Mouse (Mus musculus): Measurements from ENCODE around the gene Robo2. TPM values are rescaled to one million over a fixed set of nuclear protein-coding genes. Genes with fewer than 3 reads are reported as not detected.

Gene Robo2
- polyA plus RNA-seq, 1 experiment from 2014 or later: 25.8 TPM

DNA sequence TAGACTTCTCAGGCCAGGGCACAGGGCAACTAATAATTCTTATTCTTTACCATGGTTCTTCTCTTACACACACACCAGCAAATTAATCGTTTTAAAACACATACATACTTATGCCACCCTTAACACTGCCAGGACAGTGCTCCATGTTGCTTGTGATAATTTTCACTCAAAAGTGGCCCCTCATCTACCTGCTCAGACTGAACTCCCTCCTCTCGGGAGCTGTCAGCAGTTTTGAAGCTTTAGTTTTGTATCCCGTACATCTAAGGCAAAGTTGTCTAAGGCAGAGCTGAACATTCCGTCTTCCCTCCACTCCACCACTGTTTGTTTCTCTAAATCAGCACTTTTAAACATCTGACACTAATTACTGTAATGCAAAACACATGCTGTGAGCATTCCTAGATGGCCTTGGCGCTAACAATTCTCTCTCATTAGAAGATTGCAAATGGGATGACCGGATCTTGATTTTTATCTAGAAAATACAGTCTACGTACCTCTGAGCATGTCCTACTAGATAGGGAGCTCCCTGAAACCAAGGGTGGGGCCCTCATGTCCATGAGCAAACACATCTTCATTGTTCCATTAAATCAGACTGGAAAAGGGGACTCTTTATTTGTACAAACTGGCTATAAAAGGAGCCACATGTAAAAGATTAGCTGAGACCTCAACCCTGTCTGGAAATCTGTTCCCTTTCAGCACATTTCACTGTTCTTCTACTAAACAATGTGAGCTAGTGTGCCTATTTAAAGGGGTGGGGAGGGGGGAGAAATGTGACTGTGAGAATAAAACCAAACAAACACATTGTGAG is 318.4 kb downstream of the Robo2 start:
- WGBS: 34% methylated on average over 7 of the region's 7 CpGs
- Histone ChIP-seq H3K36me3 (replicated peaks) (no peaks in the 10 kb centered on the region), H3K4me1 (peaks cover 19% of the 10 kb centered on the region), H3K9me3 (no peaks in the 10 kb centered on the region), H3K27me3 (replicated peaks; ENCODE audit: low read depth, poor library complexity, severe bottlenecking) (no peaks in the 10 kb centered on the region), H3K4me3 (no peak overlapping the region), H3K27ac (replicated peaks) (peak overlapping the region; percentile 79)
- DNase-seq (ENCODE audit: low spot score): peak; percentile 55

DNA sequence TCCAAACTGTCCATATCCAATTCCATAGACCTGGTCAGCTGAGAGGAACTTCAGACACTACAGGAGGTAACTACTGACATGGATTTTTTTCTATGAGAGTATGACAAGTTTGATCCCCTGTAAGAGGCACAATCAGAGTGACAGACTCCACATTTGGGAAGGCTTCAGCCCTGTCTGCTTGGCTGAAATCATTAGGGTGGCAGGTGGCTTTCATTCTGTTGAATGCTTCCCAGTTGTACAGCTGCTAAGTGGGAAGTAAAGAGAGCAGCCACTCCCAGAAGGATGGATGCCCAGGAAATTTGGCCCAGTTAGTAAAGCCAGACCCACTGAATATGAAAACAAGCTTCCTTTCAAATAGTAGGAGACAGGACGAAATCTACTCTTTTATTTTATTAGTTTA is 321.7 kb downstream of the Robo2 start:
- H3K36me3 ChIP-seq (replicated peaks): no peaks in the 10 kb centered on the region
- WGBS: 81% methylated on average over 1 of the region's 1 CpGs

GRCm38 (mm10) chr16:74084188-74084587 is 327.4 kb downstream of the Robo2 start:
- Histone ChIP-seq H3K4me3 (no peak overlapping the region), H3K27me3 (replicated peaks; ENCODE audit: low read depth, poor library complexity, severe bottlenecking) (no peaks in the 10 kb centered on the region), H3K36me3 (replicated peaks) (no peaks in the 10 kb centered on the region), H3K9me3 (no peaks in the 10 kb centered on the region), H3K4me1 (no peaks in the 10 kb centered on the region), H3K27ac (replicated peaks) (no peak overlapping the region)
- WGBS: 94% methylated on average over 2 of the region's 2 CpGs
- DNase-seq (ENCODE audit: low spot score): no peak

More for the DNA sequence above, 321.7 kb downstream of the Robo2 start:
- Histone ChIP-seq H3K9me3 (no peaks in the 10 kb centered on the region), H3K27me3 (replicated peaks; ENCODE audit: low read depth, poor library complexity, severe bottlenecking) (no peaks in the 10 kb centered on the region), H3K4me1 (peaks cover 19% of the 10 kb centered on the region), H3K4me3 (no peak overlapping the region), H3K27ac (replicated peaks) (no peak overlapping the region)
- no peak for DNase-seq (ENCODE audit: low spot score)

DNA sequence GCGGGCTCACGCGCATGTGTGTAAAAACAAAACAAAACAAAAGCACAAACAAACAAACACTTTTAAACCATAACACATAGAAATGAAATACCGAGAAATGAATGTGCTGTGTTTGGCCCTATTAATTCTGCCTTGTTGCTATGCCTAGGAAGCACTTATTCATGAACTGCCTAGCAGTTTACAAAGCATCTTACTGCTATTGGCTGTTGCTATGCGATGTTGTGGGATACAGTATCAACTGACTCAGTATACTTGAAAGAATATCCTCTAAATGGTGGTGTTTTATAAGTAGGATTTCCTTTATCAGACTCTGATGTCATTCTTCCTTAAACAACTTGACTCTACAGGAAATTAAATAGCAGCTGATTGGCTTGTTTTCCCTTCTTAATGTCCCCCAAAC is 339.0 kb downstream of the Robo2 start:
- Histone ChIP-seq H3K36me3 (replicated peaks) (no peaks in the 10 kb centered on the region), H3K27me3 (replicated peaks; ENCODE audit: low read depth, poor library complexity, severe bottlenecking) (no peaks in the 10 kb centered on the region), H3K27ac (replicated peaks) (no peak overlapping the region), H3K4me1 (no peaks in the 10 kb centered on the region), H3K4me3 (no peak overlapping the region), H3K9me3 (no peaks in the 10 kb centered on the region)
- DNase-seq (ENCODE audit: low spot score): no peak
- WGBS: 92% methylated on average over 5 of the region's 5 CpGs

- no peak overlapping the region for H3K27ac ChIP-seq (replicated peaks)
- no peak overlapping the region for H3K4me3 ChIP-seq
- WGBS: 79% methylated on average over 7 of the region's 7 CpGs
- no peaks in the 10 kb centered on the region for H3K27me3 ChIP-seq (replicated peaks; ENCODE audit: low read depth, poor library complexity, severe bottlenecking)
- no peaks in the 10 kb centered on the region for H3K9me3 ChIP-seq
- H3K4me1 ChIP-seq: no peaks in the 10 kb centered on the region
- H3K36me3 ChIP-seq (replicated peaks): no peaks in the 10 kb centered on the region
- no peak for DNase-seq (ENCODE audit: low spot score)
Observed at GRCm38 (mm10) chr16:74070628-74071027, 341.0 kb downstream of the Robo2 start.

DNA sequence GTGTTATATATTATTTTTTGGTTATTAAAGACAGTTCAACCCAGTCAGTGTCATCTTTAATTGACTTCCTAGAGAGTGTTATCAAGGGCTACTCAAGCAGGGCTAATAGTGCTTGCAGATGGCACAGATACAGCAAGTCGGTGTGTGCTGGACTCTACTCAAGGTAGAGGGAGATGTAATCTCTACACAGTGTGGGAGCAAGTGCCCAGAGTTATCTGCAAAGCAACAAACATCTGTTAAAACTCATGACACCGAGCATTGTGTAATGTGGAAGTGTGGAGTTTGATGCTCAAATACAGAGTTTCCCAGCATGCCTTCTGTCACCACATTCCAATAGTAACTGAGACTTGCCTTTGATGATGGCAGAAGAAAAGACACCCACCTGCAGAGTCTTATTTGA is 345.7 kb downstream of the Robo2 start:
- H3K27ac ChIP-seq (replicated peaks): no peak overlapping the region
- no peak overlapping the region for H3K4me3 ChIP-seq
- H3K9me3 ChIP-seq: no peaks in the 10 kb centered on the region
- DNase-seq (ENCODE audit: low spot score): no peak
- H3K27me3 ChIP-seq (replicated peaks; ENCODE audit: low read depth, poor library complexity, severe bottlenecking): no peaks in the 10 kb centered on the region
- no peaks in the 10 kb centered on the region for H3K36me3 ChIP-seq (replicated peaks)
- 79% methylated on average over 2 of the region's 2 CpGs for WGBS
- H3K4me1 ChIP-seq: no peaks in the 10 kb centered on the region

GRCm38 (mm10) chr16:74061951-74062350 is 349.7 kb downstream of the Robo2 start:
- Histone ChIP-seq H3K4me1 (no peaks in the 10 kb centered on the region), H3K27me3 (replicated peaks; ENCODE audit: low read depth, poor library complexity, severe bottlenecking) (no peaks in the 10 kb centered on the region), H3K36me3 (replicated peaks) (no peaks in the 10 kb centered on the region), H3K9me3 (no peaks in the 10 kb centered on the region), H3K4me3 (no peak overlapping the region), H3K27ac (replicated peaks) (no peak overlapping the region)
- no peak for DNase-seq (ENCODE audit: low spot score)

GRCm38 (mm10) chr16:74061479-74061878 is 350.1 kb downstream of the Robo2 start:
- H3K27me3 ChIP-seq (replicated peaks; ENCODE audit: low read depth, poor library complexity, severe bottlenecking): no peaks in the 10 kb centered on the region
- H3K4me1 ChIP-seq: no peaks in the 10 kb centered on the region
- no peak for DNase-seq (ENCODE audit: low spot score)
- H3K27ac ChIP-seq (replicated peaks): no peak overlapping the region
- no peak overlapping the region for H3K4me3 ChIP-seq
- H3K36me3 ChIP-seq (replicated peaks): no peaks in the 10 kb centered on the region
- no peaks in the 10 kb centered on the region for H3K9me3 ChIP-seq

GRCm38 (mm10) chr16:74056886-74057285 is 354.7 kb downstream of the Robo2 start:
- Histone ChIP-seq H3K4me3 (no peak overlapping the region), H3K36me3 (replicated peaks) (no peaks in the 10 kb centered on the region), H3K27ac (replicated peaks) (no peak overlapping the region), H3K4me1 (peaks cover 10% of the 10 kb centered on the region), H3K9me3 (no peaks in the 10 kb centered on the region), H3K27me3 (replicated peaks; ENCODE audit: low read depth, poor library complexity, severe bottlenecking) (no peaks in the 10 kb centered on the region)
- WGBS: 93% methylated on average over 2 of the region's 2 CpGs
- DNase-seq (ENCODE audit: low spot score): no peak

GRCm38 (mm10) chr16:74056210-74056609 is 355.4 kb downstream of the Robo2 start:
- H3K27me3 ChIP-seq (replicated peaks; ENCODE audit: low read depth, poor library complexity, severe bottlenecking): no peaks in the 10 kb centered on the region
- no peak overlapping the region for H3K4me3 ChIP-seq
- 90% methylated on average over 1 of the region's 1 CpGs for WGBS
- H3K36me3 ChIP-seq (replicated peaks): no peaks in the 10 kb centered on the region
- DNase-seq (ENCODE audit: low spot score): no peak
- H3K27ac ChIP-seq (replicated peaks): no peak overlapping the region
- H3K4me1 ChIP-seq: peaks cover 10% of the 10 kb centered on the region
- H3K9me3 ChIP-seq: no peaks in the 10 kb centered on the region

DNA sequence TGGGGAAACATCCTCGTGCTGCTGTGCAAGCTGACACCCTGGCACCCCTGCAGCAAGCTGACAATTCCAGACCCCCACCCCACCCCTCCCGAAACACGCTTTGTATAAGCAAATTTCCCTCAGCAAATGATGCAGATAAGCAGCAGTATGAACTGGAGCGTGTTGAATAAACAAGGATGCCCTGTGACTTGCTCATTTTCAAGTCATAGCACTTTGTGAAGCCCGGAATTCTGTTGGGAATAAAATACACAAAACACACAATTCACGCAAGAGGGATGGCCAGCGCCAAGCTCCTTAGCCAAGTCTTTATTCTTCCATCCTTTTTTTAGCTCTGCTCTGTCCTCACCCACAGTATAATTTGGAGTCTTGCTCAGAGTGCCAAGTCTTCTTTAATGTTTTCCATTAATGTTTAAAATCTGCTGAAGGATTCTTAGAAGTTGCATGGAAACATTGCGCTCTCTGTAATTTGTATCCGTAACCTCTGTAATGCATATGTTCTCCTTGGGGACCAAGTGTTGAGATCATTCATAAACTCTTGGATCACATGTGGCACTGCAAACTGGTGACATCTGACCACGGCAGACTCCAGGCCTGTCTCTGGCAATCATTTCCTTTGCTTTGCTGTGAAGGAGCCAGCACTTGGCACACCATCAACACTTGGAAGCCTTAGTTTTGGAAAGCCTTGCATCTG is 356.4 kb downstream of the Robo2 start:
- H3K9me3 ChIP-seq: no peaks in the 10 kb centered on the region
- no peaks in the 10 kb centered on the region for H3K36me3 ChIP-seq (replicated peaks)
- no peak overlapping the region for H3K4me3 ChIP-seq
- peaks cover 10% of the 10 kb centered on the region for H3K4me1 ChIP-seq
- H3K27ac ChIP-seq (replicated peaks): no peak overlapping the region
- WGBS: 63% methylated on average over 10 of the region's 10 CpGs
- H3K27me3 ChIP-seq (replicated peaks; ENCODE audit: low read depth, poor library complexity, severe bottlenecking): no peaks in the 10 kb centered on the region
- DNase-seq (ENCODE audit: low spot score): peak; percentile 21

DNA sequence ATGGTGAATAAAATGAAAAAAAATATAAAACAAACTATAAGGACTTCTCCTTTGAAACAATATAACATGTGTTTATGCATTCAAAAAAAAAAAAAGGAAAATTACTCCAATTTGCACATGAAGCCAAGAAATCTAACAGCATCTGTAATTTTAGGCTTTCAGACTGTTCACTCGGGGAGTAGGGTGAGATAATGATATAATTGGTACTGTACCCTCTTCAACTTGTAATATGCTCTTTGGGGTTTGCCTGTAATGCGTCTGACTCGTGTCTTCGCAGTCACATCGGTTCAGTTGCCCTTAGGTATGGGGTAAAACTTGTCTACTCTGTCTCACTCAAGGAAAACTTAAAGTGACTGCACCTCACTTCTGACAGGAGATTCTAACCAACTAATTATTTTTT is 362.2 kb downstream of the Robo2 start:
- H3K27ac ChIP-seq (replicated peaks): no peak overlapping the region
- 87% methylated on average over 5 of the region's 5 CpGs for WGBS

DNA sequence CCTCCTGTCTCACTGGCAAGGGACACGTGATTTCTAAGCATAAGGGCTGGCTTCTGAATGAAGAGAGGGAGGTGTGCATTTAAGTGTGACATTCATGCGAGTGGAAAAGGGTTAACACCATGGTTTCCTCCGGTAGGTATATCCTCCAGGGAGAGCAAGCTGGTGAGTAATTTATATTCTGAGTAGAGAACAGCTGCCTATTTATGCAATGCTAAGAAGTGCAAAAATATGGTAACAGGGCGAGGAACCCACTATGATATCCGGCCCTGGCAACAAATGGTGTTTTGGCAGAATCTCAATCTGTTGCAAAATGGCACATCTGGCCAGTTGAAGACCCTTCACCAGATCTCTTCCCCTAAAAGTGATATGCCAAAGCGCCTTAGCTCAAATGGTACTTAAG is 362.6 kb downstream of the Robo2 start:
- Histone ChIP-seq H3K4me3 (no peak overlapping the region), H3K36me3 (replicated peaks) (no peaks in the 10 kb centered on the region), H3K27ac (replicated peaks) (no peak overlapping the region), H3K9me3 (no peaks in the 10 kb centered on the region), H3K4me1 (no peaks in the 10 kb centered on the region), H3K27me3 (replicated peaks; ENCODE audit: low read depth, poor library complexity, severe bottlenecking) (no peaks in the 10 kb centered on the region)
- DNase-seq (ENCODE audit: low spot score): no peak
- 78% methylated on average over 6 of the region's 6 CpGs for WGBS

More for the DNA sequence above, 362.2 kb downstream of the Robo2 start:
- Histone ChIP-seq H3K27me3 (replicated peaks; ENCODE audit: low read depth, poor library complexity, severe bottlenecking) (no peaks in the 10 kb centered on the region), H3K9me3 (no peaks in the 10 kb centered on the region), H3K4me3 (no peak overlapping the region), H3K36me3 (replicated peaks) (no peaks in the 10 kb centered on the region), H3K4me1 (no peaks in the 10 kb centered on the region)
- DNase-seq (ENCODE audit: low spot score): no peak
